Mouse (Mus musculus): ENCODE data around the gene Abcg1.

Gene Abcg1

GRCm38 (mm10) chr17:31057151-31057890, at the start of gene Abcg1:
Gene Abcg1, plus strand, starts transcription at chr17:31057675.
- DNase-seq (ENCODE audit: low spot score), result peak; percentile 48

GRCm38 (mm10) chr17:31008416-31008815, 49.1 kb upstream of the Abcg1 start:
- DNase-seq (ENCODE audit: low spot score), result no peak

GRCm38 (mm10) chr17:31011551-31012394, 45.7 kb upstream of the Abcg1 start:
- peak; percentile 34 for DNase-seq (ENCODE audit: low spot score)

GRCm38 (mm10) chr17:31018267-31018666, 39.2 kb upstream of the Abcg1 start:
- no peak for DNase-seq (ENCODE audit: low spot score)

- peak; percentile 45 for DNase-seq (ENCODE audit: low spot score)
Measured at GRCm38 (mm10) chr17:31019505-31019904, 38.0 kb upstream of the Abcg1 start.

GRCm38 (mm10) chr17:31020078-31020477, 37.4 kb upstream of the Abcg1 start:
- DNase-seq (ENCODE audit: low spot score), result no peak

GRCm38 (mm10) chr17:31021276-31021675, 36.2 kb upstream of the Abcg1 start:
- DNase-seq (ENCODE audit: low spot score), result no peak

GRCm38 (mm10) chr17:31024125-31024781, 33.2 kb upstream of the Abcg1 start:
- DNase-seq (ENCODE audit: low spot score), result no peak

- DNase-seq (ENCODE audit: low spot score), result no peak
Measured at GRCm38 (mm10) chr17:31024782-31025125, 32.7 kb upstream of the Abcg1 start.

- no peak for DNase-seq (ENCODE audit: low spot score)
Measured at GRCm38 (mm10) chr17:31026986-31027385, 30.5 kb upstream of the Abcg1 start.

- DNase-seq (ENCODE audit: low spot score), result no peak
Measured at GRCm38 (mm10) chr17:31027723-31028122, 29.8 kb upstream of the Abcg1 start.

- DNase-seq (ENCODE audit: low spot score), result no peak
Measured at GRCm38 (mm10) chr17:31028821-31029370, 28.6 kb upstream of the Abcg1 start.

GRCm38 (mm10) chr17:31029407-31029806, 28.1 kb upstream of the Abcg1 start:
- DNase-seq (ENCODE audit: low spot score), result no peak

GRCm38 (mm10) chr17:31032341-31032740, 25.1 kb upstream of the Abcg1 start:
- no peak for DNase-seq (ENCODE audit: low spot score)

GRCm38 (mm10) chr17:31033251-31033650, 24.2 kb upstream of the Abcg1 start:
- no peak for DNase-seq (ENCODE audit: low spot score)

GRCm38 (mm10) chr17:31034165-31034564, 23.3 kb upstream of the Abcg1 start:
- no peak for DNase-seq (ENCODE audit: low spot score)

GRCm38 (mm10) chr17:31034674-31035356, 22.7 kb upstream of the Abcg1 start:
- no peak for DNase-seq (ENCODE audit: low spot score)

- no peak for DNase-seq (ENCODE audit: low spot score)
Measured at GRCm38 (mm10) chr17:31036168-31036876, 21.2 kb upstream of the Abcg1 start.

- no peak for DNase-seq (ENCODE audit: low spot score)
Measured at GRCm38 (mm10) chr17:31037331-31037730, 20.1 kb upstream of the Abcg1 start.

GRCm38 (mm10) chr17:31038381-31038780, 19.1 kb upstream of the Abcg1 start:
- DNase-seq (ENCODE audit: low spot score), result peak; percentile 36

GRCm38 (mm10) chr17:31039626-31040025, 17.8 kb upstream of the Abcg1 start:
- DNase-seq (ENCODE audit: low spot score), result no peak

Data from ovary, postnatal 36 days (tissue).